Mouse (Mus musculus): ENCODE data around the gene E2f2.

DNA sequence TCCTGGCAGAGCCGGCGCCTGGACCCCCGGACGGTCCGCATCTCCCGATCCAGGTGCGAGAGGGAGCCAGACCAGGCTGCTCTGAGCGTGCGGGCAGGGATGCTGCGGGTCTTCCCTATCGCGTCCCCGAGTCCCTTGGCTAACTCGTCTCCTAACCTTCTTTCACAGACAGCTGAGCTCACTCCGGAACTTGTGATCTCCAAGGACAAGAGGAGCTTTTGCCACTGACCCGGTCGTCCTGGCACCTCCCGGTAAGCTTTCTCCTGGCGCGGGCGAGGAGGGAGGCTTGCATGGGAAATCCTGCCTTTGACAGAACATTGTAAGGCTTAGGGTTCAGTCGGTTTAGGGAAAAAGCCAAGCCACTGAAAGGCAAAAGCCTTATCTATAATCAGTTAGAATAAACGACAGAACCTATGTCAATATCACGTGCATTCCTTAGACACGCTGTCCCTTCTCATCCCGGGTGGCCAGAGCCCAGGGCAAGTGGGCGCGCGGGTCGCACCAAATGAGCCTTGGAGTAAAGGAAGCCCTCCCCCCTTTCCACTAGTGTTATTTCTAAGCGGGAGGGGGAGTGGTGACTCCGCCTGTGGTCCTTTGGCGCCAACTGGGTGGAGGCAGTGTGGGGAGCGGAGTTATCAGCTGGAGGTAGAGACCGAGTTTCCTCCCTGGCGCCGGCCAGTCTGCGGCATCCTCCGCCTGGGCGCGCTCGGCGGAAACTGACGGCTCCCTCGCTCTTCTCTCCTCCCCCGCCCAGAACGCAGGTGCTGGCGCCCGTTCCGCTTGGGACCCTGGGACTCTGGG is 27.9 kb upstream of the E2f2 start:
- TF ChIP-seq CTCF (IDR thresholded peaks at IDR 0.05; ENCODE audit: borderline replicate concordance, insufficient read depth, low read depth, low read length) (no peak), POLR2A (IDR thresholded peaks at IDR 0.05; ENCODE audit: borderline replicate concordance, insufficient read depth, low read length) (no peak)

Data from cerebellum, adult 2 months (tissue).